Mouse (Mus musculus) bone marrow, adult 2 months (tissue): ENCODE measurements around the gene Prss54.

Source experiments
- CTCF ChIP-seq: fragments of 200-500 bp; IDR thresholded peaks from 2 replicates; pipeline ENCODE4 v1.5.1; 2011; ENCODE audit warnings: low read length, control low read depth; ENCODE audit not compliant: control insufficient read depth, insufficient read depth
- POLR2A ChIP-seq: fragments of 200-500 bp; IDR thresholded peaks from 2 replicates; pipeline ENCODE4 v1.6.1; 2011; ENCODE audit warnings: low read depth, mild to moderate bottlenecking, control low read depth, low read length, borderline replicate concordance; ENCODE audit not compliant: control insufficient read depth

GRCm38 (mm10) chr8:95601306-95601705 is 25.2 kb upstream of the Prss54 start:
- TF ChIP-seq POLR2A (no peak), CTCF (no peak)
